In the genomic region with DNA sequence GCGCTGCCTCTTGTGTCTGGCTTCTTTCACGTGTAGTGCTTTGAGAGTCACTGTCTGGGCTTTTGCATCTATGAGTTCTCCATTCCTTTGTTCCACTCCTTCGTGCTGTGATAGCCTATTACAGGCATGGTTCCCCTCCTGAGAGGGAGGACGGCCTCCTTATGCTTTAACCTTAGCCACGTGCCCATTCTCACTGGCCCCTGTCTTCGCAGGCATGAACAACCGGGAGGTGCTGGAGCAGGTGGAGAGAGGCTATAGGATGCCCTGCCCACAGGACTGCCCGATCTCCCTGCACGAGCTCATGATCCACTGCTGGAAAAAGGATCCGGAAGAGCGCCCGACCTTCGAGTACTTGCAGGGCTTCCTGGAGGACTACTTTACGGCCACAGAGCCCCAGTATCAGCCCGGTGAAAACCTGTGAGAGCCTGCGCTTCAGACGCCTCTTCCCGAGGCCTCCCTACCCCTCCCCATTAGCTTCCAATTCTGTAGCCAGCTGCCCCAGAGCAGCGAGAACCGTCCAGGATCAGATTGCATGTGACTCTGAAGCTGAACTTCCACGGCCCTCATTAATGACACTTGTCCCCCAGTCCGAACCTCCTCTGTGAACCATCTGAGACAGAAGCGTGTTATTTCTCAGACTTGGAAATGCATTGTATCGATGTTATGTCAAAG, we compare ENCODE assay signal across 12 mouse cellular contexts. TPM values are rescaled to one million over a fixed set of nuclear protein-coding genes. Genes with fewer than 3 reads are reported as not detected.
DNase-seq lines count a peak whose midpoint lies in the region; ATAC-seq and TF ChIP-seq lines count a peak whose summit lies in the region.
"Had no signal": no experiment of that assay in that cellular context is flagged by ENCODE, and none has a peak within 500 bp of the region (broad histone marks: within the 10 kb centered on the region; RNA-seq: fewer than 3 reads in every experiment).

No protein-coding gene starts in this region.

- DNase-seq in heart, postnatal 10 days, result no peak
- peak; percentile 54 for DNase-seq in embryonic facial prominence, embryonic 11.5 days (ENCODE audit: low spot score)
- no peak for DNase-seq in layer of hippocampus, postnatal 36 days
- no peak for DNase-seq in layer of hippocampus, adult 2 months (ENCODE audit: low spot score in 2 of 2)
- no peak for DNase-seq in yolk sac, embryonic 10.5 days (ENCODE audit: low spot score)
- DNase-seq: cerebellum, postnatal 25 days; lung, postnatal 4 days had no signal

- peak overlapping the region; percentile 52; the same call in 1 of the 2 replicates for H3K9ac ChIP-seq in heart, embryonic 14.5 days (ENCODE audit: low read length)
- peak overlapping the region; percentile 43 for H3K9ac ChIP-seq in embryonic facial prominence, embryonic 11.5 days (replicated peaks; ENCODE audit: low read length)
- H3K9ac ChIP-seq in hindbrain, embryonic 13.5 days, result peak overlapping the region; percentile 53
- no peak overlapping the region for H3K9ac ChIP-seq in midbrain, embryonic 15.5 days

- H3K4me2 ChIP-seq in heart, embryonic 14.5 days (ENCODE audit: low read length), result peak overlapping the region; percentile 50
- no peak overlapping the region for H3K4me2 ChIP-seq in embryonic facial prominence, embryonic 11.5 days (ENCODE audit: low read depth, low read length)
- H3K4me2 ChIP-seq in hindbrain, embryonic 13.5 days, result no peak overlapping the region
- H3K4me2 ChIP-seq in midbrain, embryonic 15.5 days, result no peak overlapping the region

- 0 out of 4 replicates have a peak overlapping the region, but pooled peaks of 1 of the 2 experiments have one; percentile 19 for H3K27ac ChIP-seq in heart, embryonic 14.5 days (replicated peaks in 1 of 2; ENCODE audit: control insufficient read depth in 1 of 2, insufficient read depth in 1 of 2, low read depth in 2 of 2, low read length in 2 of 2)
- H3K27ac ChIP-seq in embryonic facial prominence, embryonic 11.5 days (replicated peaks; ENCODE audit: low read depth, low read length), result peak overlapping the region; percentile 57
- H3K27ac ChIP-seq in hindbrain, embryonic 13.5 days, result peak overlapping the region; percentile 80
- peak overlapping the region; percentile 16 for H3K27ac ChIP-seq in midbrain, embryonic 15.5 days
- no peak overlapping the region for H3K27ac ChIP-seq in layer of hippocampus, adult 2 months

- H3K9me3 ChIP-seq in heart, embryonic 14.5 days (ENCODE audit: control insufficient read depth, low read length), result no peaks in the 10 kb centered on the region
- H3K9me3 ChIP-seq in embryonic facial prominence, embryonic 11.5 days (replicated peaks; ENCODE audit: control insufficient read depth, low read length), result no peaks in the 10 kb centered on the region
- no peaks in the 10 kb centered on the region for H3K9me3 ChIP-seq in hindbrain, embryonic 13.5 days
- no peaks in the 10 kb centered on the region for H3K9me3 ChIP-seq in midbrain, embryonic 15.5 days

- intact Hi-C loops in heart, postnatal 10 days (cut with DNase I), result no loop called here

- H3K27me3 ChIP-seq in heart, embryonic 14.5 days (ENCODE audit: control insufficient read depth, insufficient read depth, low read length), result no peaks in the 10 kb centered on the region
- no peaks in the 10 kb centered on the region for H3K27me3 ChIP-seq in embryonic facial prominence, embryonic 11.5 days (ENCODE audit: control insufficient read depth, insufficient read depth, low read length)
- H3K27me3 ChIP-seq in hindbrain, embryonic 13.5 days, result no peaks in the 10 kb centered on the region
- H3K27me3 ChIP-seq in midbrain, embryonic 15.5 days (replicated peaks), result no peaks in the 10 kb centered on the region

- no peak for ATAC-seq in heart, embryonic 14.5 days (ENCODE audit: insufficient number of reproducible peaks, insufficient read depth, low FRiP score, low read depth)
- peak; percentile 49; the same call in 1 of the 2 replicates for ATAC-seq in embryonic facial prominence, embryonic 11.5 days (replicated peaks; ENCODE audit: insufficient number of reproducible peaks, low FRiP score, low TSS enrichment, low read depth)
- ATAC-seq in hindbrain, embryonic 13.5 days (ENCODE audit: low FRiP score), result 0 out of 2 replicates have a peak, but pooled peaks have one; percentile 25
- ATAC-seq in midbrain, embryonic 15.5 days (replicated peaks), result peak; percentile 40
- ATAC-seq: activated CD4-positive, CD25-positive, alpha-beta regulatory T cell, adult 4 months; CD4-positive, CD25-positive, alpha-beta regulatory T cell, adult 4 months had no signal

- H3K4me3 ChIP-seq in heart, embryonic 14.5 days (ENCODE audit: control insufficient read depth in 1 of 2, insufficient read depth in 1 of 2, low read depth in 1 of 2, low read length in 2 of 2), result no peak overlapping the region
- H3K4me3 ChIP-seq in embryonic facial prominence, embryonic 11.5 days (ENCODE audit: low read depth, low read length), result no peak overlapping the region
- H3K4me3 ChIP-seq in hindbrain, embryonic 13.5 days, result no peak overlapping the region
- no peak overlapping the region for H3K4me3 ChIP-seq in midbrain, embryonic 15.5 days
- no peak overlapping the region for H3K4me3 ChIP-seq in layer of hippocampus, adult 2 months

- peaks cover 23 to 25% of the 10 kb centered on the region in 2 experiments for H3K4me1 ChIP-seq in heart, embryonic 14.5 days (ENCODE audit: control insufficient read depth in 2 of 2, insufficient read depth in 2 of 2, low read length in 2 of 2)
- peaks cover 6% of the 10 kb centered on the region for H3K4me1 ChIP-seq in embryonic facial prominence, embryonic 11.5 days (ENCODE audit: control insufficient read depth, insufficient read depth, low read length)
- H3K4me1 ChIP-seq in hindbrain, embryonic 13.5 days (replicated peaks), result peaks cover 43% of the 10 kb centered on the region
- H3K4me1 ChIP-seq in midbrain, embryonic 15.5 days, result peaks cover 17% of the 10 kb centered on the region

- H3K36me3 ChIP-seq in heart, embryonic 14.5 days (ENCODE audit: control insufficient read depth, insufficient read depth, low read length), result peaks cover 10% of the 10 kb centered on the region; the same call in 1 of the 2 replicates
- H3K36me3 ChIP-seq in embryonic facial prominence, embryonic 11.5 days (replicated peaks; ENCODE audit: control insufficient read depth, insufficient read depth, low read depth, low read length), result no peaks in the 10 kb centered on the region
- peaks cover 26% of the 10 kb centered on the region for H3K36me3 ChIP-seq in hindbrain, embryonic 13.5 days
- H3K36me3 ChIP-seq in midbrain, embryonic 15.5 days (replicated peaks), result no peaks in the 10 kb centered on the region

- TF ChIP-seq CTCF in layer of hippocampus, adult 2 months (conservative IDR thresholded peaks at IDR 0.05), result no peak

- WGBS in heart, embryonic 14.5 days, result 30% methylated on average over 24 of the region's 24 CpGs
- WGBS in embryonic facial prominence, embryonic 11.5 days, result 35% methylated on average over 24 of the region's 24 CpGs
- 43% methylated on average over 24 of the region's 24 CpGs for WGBS in hindbrain, embryonic 13.5 days
- 41% methylated on average over 24 of the region's 24 CpGs for WGBS in midbrain, embryonic 15.5 days

RNA-seq across cellular contexts. Expression of gene Traf3ip2, which starts 49.0 kb away (rescaled TPM):
- polyA plus RNA-seq in heart, embryonic 14.5 days (2014; fragmentation: Nextera tagmentation; extraction: Ambion mirVana), result 10.2 and 10.8 TPM in 2 replicates
- 1 to 10 TPM; 6.4 to 9.3 TPM for total RNA-seq in heart, postnatal 10 days (2021)
- polyA plus RNA-seq in embryonic facial prominence, embryonic 11.5 days (2014; fragmentation: Nextera tagmentation; extraction: Ambion mirVana), result 12.5 and 15.9 TPM in 2 replicates
- 8.6 TPM in 2 replicates for polyA plus RNA-seq in hindbrain, embryonic 13.5 days (2015; fragmentation: Nextera tagmentation; extraction: Ambion mirVana)
- polyA plus RNA-seq in midbrain, embryonic 15.5 days (2015; fragmentation: Nextera tagmentation; extraction: Ambion mirVana), result 5.9 and 7.0 TPM in 2 replicates
- 1 to 10 TPM; 2.1 to 2.5 TPM for total RNA-seq in layer of hippocampus, postnatal 36 days (2021)
- total RNA-seq in layer of hippocampus, adult 2 months (2021), result 1 to 10 TPM; 2.5 to 2.6 TPM
